Mouse (Mus musculus) embryonic facial prominence, embryonic 15.5 days (tissue): ENCODE data around the gene Gzf1. TPM values are rescaled to one million over a fixed set of nuclear protein-coding genes. Genes with fewer than 3 reads are reported as not detected.

ENCODE experiments used
- ATAC-seq: fragments of 200-750 bp; cut with Nextera tagmentation; 2 replicates; pipeline ENCODE4 v1.8.0; 2017; ENCODE audit warnings: low read depth, moderate TSS enrichment; ENCODE audit not compliant: insufficient number of reproducible peaks, low FRiP score, low TSS enrichment
- H3K27ac ChIP-seq: fragments of 300-500 bp; sonication (generic); replicated peaks from 2 replicates; pipeline ENCODE4 v1.5.1; 2015; ENCODE audit warnings: mild to moderate bottlenecking, inconsistent platforms
- H3K27me3 ChIP-seq: fragments of 300-500 bp; sonication (generic); 2 replicates; pipeline ENCODE4 v1.6.1; 2015; ENCODE audit warnings: inconsistent platforms
- H3K36me3 ChIP-seq: fragments of 300-500 bp; sonication (generic); 2 replicates; pipeline ENCODE4 v1.6.1; 2015; ENCODE audit warnings: mild to moderate bottlenecking, inconsistent platforms
- H3K4me1 ChIP-seq: fragments of 300-500 bp; sonication (generic); 2 replicates; pipeline ENCODE4 v1.6.1; 2015; ENCODE audit warnings: inconsistent platforms
- H3K4me2 ChIP-seq: fragments of 300-500 bp; sonication (generic); replicated peaks from 2 replicates; pipeline ENCODE4 v1.6.1; 2015; ENCODE audit warnings: mild to moderate bottlenecking, inconsistent platforms
- H3K4me3 ChIP-seq: fragments of 300-500 bp; sonication (generic); replicated peaks from 2 replicates; pipeline ENCODE4 v1.5.1; 2015; ENCODE audit warnings: mild to moderate bottlenecking, inconsistent platforms
- H3K9ac ChIP-seq: fragments of 300-500 bp; sonication (generic); 2 replicates; pipeline ENCODE4 v1.6.1; 2015; ENCODE audit warnings: inconsistent platforms
- H3K9me3 ChIP-seq: fragments of 300-500 bp; sonication (generic); replicated peaks from 2 replicates; pipeline ENCODE4 v1.6.1; 2016; ENCODE audit warnings: inconsistent platforms
- WGBS: fragments of 180-500 bp; shearing (Covaris S2); methylation state at CpG from one replicate; pipeline ENCODE4 v1.1.7; 2015; 5-methylcytosine and 5-hydroxymethylcytosine counted together
- polyA plus RNA-seq: library from polyadenylated mRNA; unstranded; fragments of >200 nt; fragmentation: Nextera tagmentation; extraction: Ambion mirVana; gene quantifications from 2 replicates; pipeline ENCODE4 v1.2.1, GENCODE M21; 2015

Gzf1 gene
- 18.7 and 20.1 TPM in 2 replicates for polyA plus RNA-seq

- WGBS, result under 1% methylated on average over 39 of the region's 39 CpGs
- H3K4me3 ChIP-seq, result peak within 1 kb of the TSS; percentile 82
- H3K27me3 ChIP-seq, result no peaks in the 10 kb centered on the region
Measured at GRCm38 (mm10) chr2:148680775-148681291, at the start of gene Gzf1. Gene Gzf1 (plus strand): TSS chr2:148681023.

GRCm38 (mm10) chr2:148631602-148632001 is 49.2 kb upstream of the Gzf1 start:
- WGBS, result 69% methylated on average over 3 of the region's 3 CpGs

More at GRCm38 (mm10) chr2:148680775-148681291, at the start of gene Gzf1:
- H3K27ac ChIP-seq, result peak within 1 kb of the TSS; percentile 92
- no peaks in the 10 kb centered on the region for H3K9me3 ChIP-seq
- peak within 1 kb of the TSS; percentile 82 for H3K9ac ChIP-seq
- ATAC-seq, result peak; percentile 95
- peaks cover 41% of the 10 kb centered on the region for H3K4me1 ChIP-seq
- H3K36me3 ChIP-seq, result peaks cover 31% of the 10 kb centered on the region
- H3K4me2 ChIP-seq, result peak within 1 kb of the TSS; percentile 89

GRCm38 (mm10) chr2:148634466-148634865 is 46.4 kb upstream of the Gzf1 start:
- Histone ChIP-seq H3K36me3 (no peaks in the 10 kb centered on the region), H3K9me3 (no peaks in the 10 kb centered on the region), H3K27me3 (no peaks in the 10 kb centered on the region), H3K4me1 (no peaks in the 10 kb centered on the region), H3K4me3 (no peak overlapping the region), H3K4me2 (no peak overlapping the region), H3K27ac (no peak overlapping the region), H3K9ac (no peak overlapping the region)
- ATAC-seq, result no peak
- WGBS, result 79% methylated on average over 4 of the region's 4 CpGs

More at GRCm38 (mm10) chr2:148631602-148632001, 49.2 kb upstream of the Gzf1 start:
- Histone ChIP-seq H3K9me3 (no peaks in the 10 kb centered on the region), H3K4me1 (no peaks in the 10 kb centered on the region), H3K27ac (no peak overlapping the region), H3K4me2 (no peak overlapping the region), H3K9ac (no peak overlapping the region), H3K4me3 (no peak overlapping the region), H3K27me3 (no peaks in the 10 kb centered on the region), H3K36me3 (no peaks in the 10 kb centered on the region)
- no peak for ATAC-seq

GRCm38 (mm10) chr2:148642610-148643370 is 38.0 kb upstream of the Gzf1 start:
- H3K27me3 ChIP-seq, result no peaks in the 10 kb centered on the region
- no peak overlapping the region for H3K4me2 ChIP-seq
- no peak overlapping the region for H3K4me3 ChIP-seq
- WGBS, result 20% methylated on average over 1 of the region's 1 CpGs
- no peak overlapping the region for H3K9ac ChIP-seq
- H3K36me3 ChIP-seq, result no peaks in the 10 kb centered on the region
- no peak for ATAC-seq
- no peak overlapping the region for H3K27ac ChIP-seq
- H3K9me3 ChIP-seq, result no peaks in the 10 kb centered on the region
- no peaks in the 10 kb centered on the region for H3K4me1 ChIP-seq

- Histone ChIP-seq H3K4me2 (no peak overlapping the region), H3K9me3 (no peaks in the 10 kb centered on the region), H3K27ac (no peak overlapping the region), H3K4me1 (no peaks in the 10 kb centered on the region), H3K4me3 (no peak overlapping the region), H3K27me3 (no peaks in the 10 kb centered on the region), H3K9ac (no peak overlapping the region), H3K36me3 (no peaks in the 10 kb centered on the region)
- 77% methylated on average over 6 of the region's 6 CpGs for WGBS
- ATAC-seq, result no peak
Measured at GRCm38 (mm10) chr2:148644421-148645000, 36.3 kb upstream of the Gzf1 start.

GRCm38 (mm10) chr2:148650587-148651357 is 30.1 kb upstream of the Gzf1 start:
- no peak overlapping the region for H3K4me3 ChIP-seq
- no peaks in the 10 kb centered on the region for H3K36me3 ChIP-seq
- H3K4me1 ChIP-seq, result no peaks in the 10 kb centered on the region
- no peak overlapping the region for H3K27ac ChIP-seq
- H3K9ac ChIP-seq, result no peak overlapping the region
- H3K4me2 ChIP-seq, result no peak overlapping the region
- WGBS, result 26% methylated on average over 3 of the region's 3 CpGs
- ATAC-seq, result no peak
- no peaks in the 10 kb centered on the region for H3K9me3 ChIP-seq
- H3K27me3 ChIP-seq, result no peaks in the 10 kb centered on the region

- H3K4me1 ChIP-seq, result no peaks in the 10 kb centered on the region
- no peaks in the 10 kb centered on the region for H3K9me3 ChIP-seq
- no peak overlapping the region for H3K9ac ChIP-seq
- WGBS, result 1% methylated on average over 3 of the region's 3 CpGs
- no peak overlapping the region for H3K4me3 ChIP-seq
- no peak overlapping the region for H3K4me2 ChIP-seq
- H3K36me3 ChIP-seq, result no peaks in the 10 kb centered on the region
- no peak overlapping the region for H3K27ac ChIP-seq
- H3K27me3 ChIP-seq, result no peaks in the 10 kb centered on the region
- ATAC-seq, result no peak
Measured at GRCm38 (mm10) chr2:148654961-148655360, 25.9 kb upstream of the Gzf1 start.

- Histone ChIP-seq H3K9ac (no peak overlapping the region), H3K4me2 (no peak overlapping the region), H3K4me3 (no peak overlapping the region), H3K4me1 (no peaks in the 10 kb centered on the region), H3K36me3 (no peaks in the 10 kb centered on the region), H3K27me3 (no peaks in the 10 kb centered on the region), H3K27ac (no peak overlapping the region), H3K9me3 (no peaks in the 10 kb centered on the region)
- no peak for ATAC-seq
- WGBS, result 98% methylated on average over 1 of the region's 1 CpGs
Measured at GRCm38 (mm10) chr2:148663458-148663857, 17.4 kb upstream of the Gzf1 start.

GRCm38 (mm10) chr2:148672199-148673096 is 8.4 kb upstream of the Gzf1 start, which contains the start of gene Nxt1:
Gene Nxt1 (plus strand): TSS chr2:148672601.
- Histone ChIP-seq H3K9me3 (no peaks in the 10 kb centered on the region), H3K27ac (peak within 1 kb of the TSS; percentile 82), H3K4me3 (peak within 1 kb of the TSS; percentile 88), H3K27me3 (no peaks in the 10 kb centered on the region), H3K4me1 (peaks cover 23% of the 10 kb centered on the region), H3K9ac (peak within 1 kb of the TSS; percentile 75), H3K4me2 (peak within 1 kb of the TSS; percentile 77), H3K36me3 (peaks cover 21% of the 10 kb centered on the region)
- WGBS, result under 1% methylated on average over 58 of the region's 58 CpGs
- ATAC-seq, result peak; percentile 100

- Histone ChIP-seq H3K4me3 (peak overlapping the region; percentile 46), H3K9ac (peak overlapping the region; percentile 12; the same call in 1 of the 2 replicates), H3K36me3 (peaks cover 21% of the 10 kb centered on the region), H3K27me3 (no peaks in the 10 kb centered on the region), H3K27ac (peak overlapping the region; percentile 83), H3K9me3 (no peaks in the 10 kb centered on the region), H3K4me2 (peak overlapping the region; percentile 50), H3K4me1 (peaks cover 56% of the 10 kb centered on the region)
- ATAC-seq, result 0 out of 2 replicates have a peak, but pooled peaks have one; percentile 21
- WGBS, result 9% methylated on average over 26 of the region's 26 CpGs
Measured at GRCm38 (mm10) chr2:148677801-148678200, 3.0 kb upstream of the Gzf1 start.
